ENCODE assay signal across 8 mouse cellular contexts in the genomic region with DNA sequence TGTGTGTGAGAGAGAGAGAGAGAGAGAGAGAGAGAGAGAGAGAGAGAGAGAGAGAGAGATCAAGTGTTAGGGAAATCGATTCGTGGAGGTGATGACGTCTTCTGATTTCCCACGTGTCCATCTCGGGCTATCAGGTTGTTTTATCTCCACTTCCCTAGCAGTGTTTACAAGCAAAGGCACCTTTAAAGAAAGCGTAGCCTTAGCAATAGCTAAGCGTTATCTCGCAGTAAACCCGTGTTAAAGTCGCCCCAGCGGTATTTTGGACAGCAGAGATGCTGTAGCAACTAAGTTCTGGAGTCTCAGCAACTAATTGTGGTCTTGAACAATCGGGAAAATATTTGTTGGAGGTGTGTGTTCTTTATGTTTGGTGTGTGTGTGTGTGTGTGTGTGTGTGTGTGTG. TPM values are rescaled to one million over a fixed set of nuclear protein-coding genes. Genes with fewer than 3 reads are reported as not detected.
DNase-seq lines count a peak whose midpoint lies in the region; ATAC-seq and TF ChIP-seq lines count a peak whose summit lies in the region.

No protein-coding gene starts in this region.

- H3K27me3 ChIP-seq in testis, adult 2 months (ENCODE audit: control insufficient read depth, insufficient read depth, low read length): no peaks in the 10 kb centered on the region
- peaks cover 14% of the 10 kb centered on the region for H3K27me3 ChIP-seq in forebrain, embryonic 12.5 days
- H3K27me3 ChIP-seq in limb, embryonic 15.5 days: peaks cover 14% of the 10 kb centered on the region

- H3K4me1 ChIP-seq in testis, adult 2 months (ENCODE audit: control insufficient read depth, insufficient read depth, low read length): peaks cover 5% of the 10 kb centered on the region
- H3K4me1 ChIP-seq in forebrain, embryonic 12.5 days: peaks cover 23% of the 10 kb centered on the region
- peaks cover 7% of the 10 kb centered on the region; the same call in 1 of the 2 replicates for H3K4me1 ChIP-seq in limb, embryonic 15.5 days
- peaks cover 5% of the 10 kb centered on the region for H3K4me1 ChIP-seq in olfactory bulb, adult 2 months (ENCODE audit: control insufficient read depth, insufficient read depth, low read length)

- intact Hi-C loops in left cerebral cortex, adult 2 months (cut with DNase I): loop anchor here (10.0 kb wide), 1 partner anchor 111 kb away; no protein-coding TSS in a partner anchor

- H3K27ac ChIP-seq in testis, adult 2 months (ENCODE audit: control insufficient read depth, insufficient read depth, low read depth, low read length): peak overlapping the region; percentile 29; the same call in 1 of the 2 replicates
- no peak overlapping the region for H3K27ac ChIP-seq in forebrain, embryonic 12.5 days
- no peak overlapping the region for H3K27ac ChIP-seq in limb, embryonic 15.5 days
- H3K27ac ChIP-seq in olfactory bulb, adult 2 months (ENCODE audit: insufficient read depth, low read depth, low read length): no peak overlapping the region
- H3K27ac ChIP-seq in left cerebral cortex, adult 2 months: no peak overlapping the region

- WGBS in forebrain, embryonic 12.5 days: 3% methylated on average over 12 of the region's 12 CpGs
- 6% methylated on average over 12 of the region's 12 CpGs for WGBS in limb, embryonic 15.5 days
- WGBS in olfactory bulb, adult 2 months: 14% methylated on average over 12 of the region's 12 CpGs

- H3K4me3 ChIP-seq in testis, adult 2 months (ENCODE audit: control insufficient read depth, low read depth, low read length): peak overlapping the region; percentile 88
- peak overlapping the region; percentile 86 for H3K4me3 ChIP-seq in forebrain, embryonic 12.5 days (replicated peaks)
- peak overlapping the region; percentile 65 for H3K4me3 ChIP-seq in limb, embryonic 15.5 days
- H3K4me3 ChIP-seq in olfactory bulb, adult 2 months (ENCODE audit: insufficient read depth, low read depth, low read length): 0 out of 2 replicates have a peak overlapping the region, but pooled peaks have one; percentile 57
- H3K4me3 ChIP-seq in left cerebral cortex, adult 2 months: no peak overlapping the region

- no peak for TF ChIP-seq CTCF in testis, adult 2 months (IDR thresholded peaks at IDR 0.05; ENCODE audit: control insufficient read depth, insufficient read depth, insufficient replicate concordance, low read depth, low read length)
- TF ChIP-seq CTCF in olfactory bulb, adult 2 months (IDR thresholded peaks at IDR 0.05; ENCODE audit: insufficient read depth, low read depth, low read length): no peak
- no peak for TF ChIP-seq CTCF in left cerebral cortex, adult 2 months (IDR thresholded peaks at IDR 0.05)

- H3K36me3 ChIP-seq in testis, adult 2 months (ENCODE audit: control insufficient read depth, insufficient read depth, low read length): no peaks in the 10 kb centered on the region
- no peaks in the 10 kb centered on the region for H3K36me3 ChIP-seq in forebrain, embryonic 12.5 days (replicated peaks)
- H3K36me3 ChIP-seq in limb, embryonic 15.5 days: no peaks in the 10 kb centered on the region

- peak overlapping the region; percentile 93 for H3K4me2 ChIP-seq in forebrain, embryonic 12.5 days
- H3K4me2 ChIP-seq in limb, embryonic 15.5 days: peak overlapping the region; percentile 98

- DNase-seq in testis, postnatal 10 days (ENCODE audit: low spot score): no peak
- no peak for DNase-seq in left cerebral cortex, adult 2 months (ENCODE audit: extremely low spot score in 1 of 2, low spot score in 2 of 2)
- no peak for DNase-seq in frontal cortex, postnatal 10 days (ENCODE audit: low spot score in 2 of 2)
- DNase-seq in cerebellum, postnatal 14 days: no peak

- no peaks in the 10 kb centered on the region for H3K9me3 ChIP-seq in forebrain, embryonic 12.5 days
- no peaks in the 10 kb centered on the region for H3K9me3 ChIP-seq in limb, embryonic 15.5 days

- TF ChIP-seq POLR2A in testis, adult 2 months (IDR thresholded peaks at IDR 0.05; ENCODE audit: control insufficient read depth, low read depth, low read length): no peak
- TF ChIP-seq POLR2A in olfactory bulb, adult 2 months (IDR thresholded peaks at IDR 0.05; ENCODE audit: insufficient read depth, low read depth, low read length): no peak

- ATAC-seq in forebrain, embryonic 12.5 days (ENCODE audit: low FRiP score): no peak
- ATAC-seq in limb, embryonic 15.5 days (ENCODE audit: insufficient number of reproducible peaks, low FRiP score, low TSS enrichment, low read depth): no peak

- peak overlapping the region; percentile 80 for H3K9ac ChIP-seq in forebrain, embryonic 12.5 days
- H3K9ac ChIP-seq in limb, embryonic 15.5 days: no peak overlapping the region

RNA-seq across cellular contexts. Expression of gene Pawr, which starts 1.7 kb away (rescaled TPM):
- 0.91 and 1.9 TPM in 2 replicates for polyA plus RNA-seq in testis, adult 2 months (2012; rRNA removed)
- polyA plus RNA-seq in forebrain, embryonic 12.5 days (2016; fragmentation: Nextera tagmentation; extraction: Ambion mirVana): 13.3 and 13.4 TPM in 2 replicates
- 3.2 and 3.3 TPM in 2 replicates for polyA plus RNA-seq in limb, embryonic 15.5 days (2015; fragmentation: Nextera tagmentation; extraction: Ambion mirVana)
- not detected in 2 replicates for polyA plus RNA-seq in olfactory bulb, adult 2 months (2012; ENCODE audit: insufficient read depth, insufficient read length, low replicate concordance, missing spikeins)
- total RNA-seq in left cerebral cortex, adult 2 months (2021): 1 to 10 TPM; 2.7 to 3.9 TPM
